In the genomic region with DNA sequence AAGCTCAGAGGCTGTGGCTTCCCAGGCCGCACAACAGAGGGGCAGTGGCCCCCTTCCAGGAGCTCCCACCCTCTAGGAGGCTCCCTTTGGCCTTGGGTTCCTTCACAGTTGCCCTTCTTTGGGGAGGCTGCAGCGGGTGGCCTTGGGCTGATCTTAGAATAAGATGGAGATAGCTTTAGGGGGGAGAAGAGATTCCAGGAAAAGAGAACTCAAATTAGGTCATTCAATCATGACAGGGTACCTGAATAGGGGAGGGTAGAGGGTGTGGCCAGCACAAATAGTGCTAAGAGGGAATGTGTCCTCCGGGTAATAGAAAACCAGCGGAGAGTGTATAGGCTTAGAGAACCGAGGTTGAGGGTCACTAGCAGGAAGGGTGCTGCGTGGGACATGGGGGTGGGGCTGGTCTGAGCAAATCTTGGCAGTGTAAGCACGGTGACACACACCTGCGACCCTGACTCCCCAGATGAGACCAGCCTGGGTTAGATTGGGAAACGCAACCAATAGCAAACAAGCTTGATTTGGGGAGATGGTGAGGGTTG, we compare ENCODE assay signal across 8 mouse cellular contexts. TPM values are rescaled to one million over a fixed set of nuclear protein-coding genes. Genes with fewer than 3 reads are reported as not detected.
A peak's percentile ranks its signal among the peaks of the same experiment; 100 is the strongest.
DNase-seq lines count a peak whose midpoint lies in the region; ATAC-seq and TF ChIP-seq lines count a peak whose summit lies in the region.

No protein-coding gene starts in this region.

- ATAC-seq in heart, embryonic 12.5 days (ENCODE audit: insufficient number of reproducible peaks, low FRiP score), result no peak
- peak; percentile 3 for ATAC-seq in hindbrain, embryonic 12.5 days (ENCODE audit: low FRiP score)

- H3K36me3 ChIP-seq in heart, embryonic 12.5 days, result no peaks in the 10 kb centered on the region
- H3K36me3 ChIP-seq in hindbrain, embryonic 12.5 days, result no peaks in the 10 kb centered on the region
- H3K36me3 ChIP-seq in midbrain, embryonic 10.5 days, result peaks cover 5% of the 10 kb centered on the region

- no peak for TF ChIP-seq POLR2A in bone marrow macrophage, adult 2 months (IDR thresholded peaks at IDR 0.05; ENCODE audit: borderline replicate concordance, low read depth, low read length)

- H3K27ac ChIP-seq in heart, embryonic 12.5 days (ENCODE audit: poor library complexity, severe bottlenecking), result peak overlapping the region; percentile 17; the same call in 1 of the 2 replicates
- no peak overlapping the region for H3K27ac ChIP-seq in bone marrow macrophage, adult 2 months (ENCODE audit: insufficient read depth, low read depth, low read length)
- peak overlapping the region; percentile 62 for H3K27ac ChIP-seq in hindbrain, embryonic 12.5 days
- H3K27ac ChIP-seq in midbrain, embryonic 10.5 days (replicated peaks), result peak overlapping the region; percentile 80

- H3K4me1 ChIP-seq in heart, embryonic 12.5 days (replicated peaks), result peaks cover 67% of the 10 kb centered on the region
- H3K4me1 ChIP-seq in bone marrow macrophage, adult 2 months (ENCODE audit: control insufficient read depth, insufficient read depth, low read length), result peaks cover 5% of the 10 kb centered on the region; the same call in 1 of the 2 replicates
- peaks cover 67% of the 10 kb centered on the region for H3K4me1 ChIP-seq in hindbrain, embryonic 12.5 days
- peaks cover 91% of the 10 kb centered on the region for H3K4me1 ChIP-seq in midbrain, embryonic 10.5 days

- 0 out of 2 replicates have a peak, but pooled peaks cover 6% of the 10 kb centered on the region for H3K27me3 ChIP-seq in heart, embryonic 12.5 days (replicated peaks)
- H3K27me3 ChIP-seq in hindbrain, embryonic 12.5 days, result peaks cover 65% of the 10 kb centered on the region
- H3K27me3 ChIP-seq in midbrain, embryonic 10.5 days (ENCODE audit: low read depth, poor library complexity, severe bottlenecking), result peaks cover 81% of the 10 kb centered on the region

- TF ChIP-seq CTCF in bone marrow macrophage, adult 2 months (IDR thresholded peaks at IDR 0.05; ENCODE audit: low read depth, low read length), result no peak

- peak overlapping the region; percentile 25 for H3K4me3 ChIP-seq in heart, embryonic 12.5 days
- peak overlapping the region; percentile 56 for H3K4me3 ChIP-seq in bone marrow macrophage, adult 2 months (ENCODE audit: insufficient read depth, low read length)
- peak overlapping the region; percentile 17; the same call in 1 of the 2 replicates for H3K4me3 ChIP-seq in hindbrain, embryonic 12.5 days
- peak overlapping the region; percentile 52 for H3K4me3 ChIP-seq in midbrain, embryonic 10.5 days

- no peaks in the 10 kb centered on the region for H3K9me3 ChIP-seq in heart, embryonic 12.5 days (replicated peaks)
- H3K9me3 ChIP-seq in hindbrain, embryonic 12.5 days (replicated peaks), result no peaks in the 10 kb centered on the region
- no peaks in the 10 kb centered on the region for H3K9me3 ChIP-seq in midbrain, embryonic 10.5 days (replicated peaks)

- H3K4me2 ChIP-seq in heart, embryonic 12.5 days, result peak overlapping the region; percentile 83
- peak overlapping the region; percentile 63 for H3K4me2 ChIP-seq in hindbrain, embryonic 12.5 days (replicated peaks)

- 9% methylated on average over 9 of the region's 9 CpGs for WGBS in heart, embryonic 12.5 days
- WGBS in hindbrain, embryonic 12.5 days, result under 1% methylated on average over 9 of the region's 9 CpGs
- 1% methylated on average over 9 of the region's 9 CpGs for WGBS in midbrain, embryonic 10.5 days

- DNase-seq in heart, postnatal 4 days, result no peak
- DNase-seq in midbrain, embryonic 10.5 days (ENCODE audit: low spot score), result no peak
- no peak for DNase-seq in spleen, postnatal 36 days (ENCODE audit: low spot score in 2 of 2)
- no peak for DNase-seq in left cerebral cortex, adult 18-20 months (ENCODE audit: low spot score in 2 of 2)
- DNase-seq in urinary bladder, postnatal 14 days (ENCODE audit: low spot score), result no peak

- H3K9ac ChIP-seq in heart, embryonic 12.5 days, result peak overlapping the region; percentile 14; the same call in 1 of the 2 replicates
- H3K9ac ChIP-seq in hindbrain, embryonic 12.5 days, result no peak overlapping the region

RNA-seq across cellular contexts. Expression of a gene that starts 2.2 kb away (rescaled TPM):
- 25.8 and 30.8 TPM in 2 replicates for polyA plus RNA-seq in heart, embryonic 12.5 days (2016; fragmentation: Nextera tagmentation; extraction: Ambion mirVana)
- total RNA-seq in heart, postnatal 4 days (2021), result 10 to 100 TPM; 15.3 to 17.1 TPM
- 17.9 and 24.5 TPM in 2 replicates for polyA plus RNA-seq in bone marrow macrophage, adult 2 months (2012; ENCODE audit: insufficient read depth, insufficient read length, missing spikeins)
- polyA plus RNA-seq in hindbrain, embryonic 12.5 days (2016; fragmentation: Nextera tagmentation; extraction: Ambion mirVana), result 30.6 and 32.1 TPM in 2 replicates
- polyA plus RNA-seq in midbrain, embryonic 10.5 days (2016; fragmentation: Nextera tagmentation; extraction: Ambion mirVana), result 9.7 and 13.5 TPM in 2 replicates
- 10 to 100 TPM; 41.3 to 42.4 TPM for total RNA-seq in left cerebral cortex, adult 18-20 months (2021)

RNA-seq across cellular contexts. Expression of a gene that starts 12.9 kb away (rescaled TPM):
- polyA plus RNA-seq in heart, embryonic 12.5 days (2016; fragmentation: Nextera tagmentation; extraction: Ambion mirVana), result 636 and 677 TPM in 2 replicates
- 100 to 1,000 TPM; 821 to 843 TPM for total RNA-seq in heart, postnatal 4 days (2021)
- polyA plus RNA-seq in bone marrow macrophage, adult 2 months (2012; ENCODE audit: insufficient read depth, insufficient read length, missing spikeins), result 478 and 551 TPM in 2 replicates
- polyA plus RNA-seq in hindbrain, embryonic 12.5 days (2016; fragmentation: Nextera tagmentation; extraction: Ambion mirVana), result 476 and 504 TPM in 2 replicates
- 334 and 467 TPM in 2 replicates for polyA plus RNA-seq in midbrain, embryonic 10.5 days (2016; fragmentation: Nextera tagmentation; extraction: Ambion mirVana)
- total RNA-seq in left cerebral cortex, adult 18-20 months (2021), result 100 to 1,000 TPM; 700 to 737 TPM

RNA-seq across cellular contexts. Expression of a gene that starts 27.2 kb away (rescaled TPM):
- 58.4 and 66.2 TPM in 2 replicates for polyA plus RNA-seq in heart, embryonic 12.5 days (2016; fragmentation: Nextera tagmentation; extraction: Ambion mirVana)
- total RNA-seq in heart, postnatal 4 days (2021), result 10 to 100 TPM; 58.5 to 62.7 TPM
- polyA plus RNA-seq in bone marrow macrophage, adult 2 months (2012; ENCODE audit: insufficient read depth, insufficient read length, missing spikeins), result 10.1 and 10.5 TPM in 2 replicates
- polyA plus RNA-seq in hindbrain, embryonic 12.5 days (2016; fragmentation: Nextera tagmentation; extraction: Ambion mirVana), result 75.2 and 76.3 TPM in 2 replicates
- 70.7 and 73.7 TPM in 2 replicates for polyA plus RNA-seq in midbrain, embryonic 10.5 days (2016; fragmentation: Nextera tagmentation; extraction: Ambion mirVana)
- total RNA-seq in left cerebral cortex, adult 18-20 months (2021), result 100 to 1,000 TPM; 105 to 114 TPM

RNA-seq across cellular contexts. Expression of a gene that starts 28.7 kb away (rescaled TPM):
- polyA plus RNA-seq in heart, embryonic 12.5 days (2016; fragmentation: Nextera tagmentation; extraction: Ambion mirVana), result 27.2 and 27.4 TPM in 2 replicates
- 10 to 100 TPM in 1 of 2 experiments, 1 to 10 TPM in 1; 7.2 to 10.6 TPM for total RNA-seq in heart, postnatal 4 days (2021)
- polyA plus RNA-seq in bone marrow macrophage, adult 2 months (2012; ENCODE audit: insufficient read depth, insufficient read length, missing spikeins), result 42.3 and 47.9 TPM in 2 replicates
- polyA plus RNA-seq in hindbrain, embryonic 12.5 days (2016; fragmentation: Nextera tagmentation; extraction: Ambion mirVana), result 8.2 and 8.3 TPM in 2 replicates
- polyA plus RNA-seq in midbrain, embryonic 10.5 days (2016; fragmentation: Nextera tagmentation; extraction: Ambion mirVana), result 6.0 and 8.8 TPM in 2 replicates
- 10 to 100 TPM; 11.4 to 11.8 TPM for total RNA-seq in left cerebral cortex, adult 18-20 months (2021)

RNA-seq across cellular contexts. Expression of a gene that starts 33.9 kb away (rescaled TPM):
- 0.50 and 0.72 TPM in 2 replicates for polyA plus RNA-seq in heart, embryonic 12.5 days (2016; fragmentation: Nextera tagmentation; extraction: Ambion mirVana)
- 1 to 10 TPM; 1.2 to 1.3 TPM for total RNA-seq in heart, postnatal 4 days (2021)
- 0.67 and 0.78 TPM in 2 replicates for polyA plus RNA-seq in bone marrow macrophage, adult 2 months (2012; ENCODE audit: insufficient read depth, insufficient read length, missing spikeins)
- polyA plus RNA-seq in hindbrain, embryonic 12.5 days (2016; fragmentation: Nextera tagmentation; extraction: Ambion mirVana), result 1.2 and 1.3 TPM in 2 replicates
- 1.4 and 2.0 TPM in 2 replicates for polyA plus RNA-seq in midbrain, embryonic 10.5 days (2016; fragmentation: Nextera tagmentation; extraction: Ambion mirVana)
- total RNA-seq in left cerebral cortex, adult 18-20 months (2021), result 1 to 10 TPM; 2.6 to 3.3 TPM
